Mouse (Mus musculus): Measurements from ENCODE around the gene Gm13691.
"Not testable (repeated sequence)": the region's sequence is repeated elsewhere in the genome, so short reads cannot be mapped to it uniquely, and the experiment has no call there.

Gm13691 gene

GRCm38 (mm10) chr2:84035997-84036396 is 45.6 kb downstream of the Gm13691 start:
- no peak for DNase-seq (ENCODE audit: low spot score)

GRCm38 (mm10) chr2:84037304-84037703 is 47.0 kb downstream of the Gm13691 start:
- DNase-seq (ENCODE audit: low spot score): no peak

GRCm38 (mm10) chr2:84037943-84038342 is 47.6 kb downstream of the Gm13691 start:
- DNase-seq (ENCODE audit: low spot score): not testable (repeated sequence)

- DNase-seq (ENCODE audit: low spot score): no peak
These were observed 48.9 kb downstream of the Gm13691 start for GRCm38 (mm10) chr2:84039277-84039676.

All from layer of hippocampus, adult 9-10 months (tissue).